Mouse (Mus musculus) heart, postnatal 0 days (tissue): Measurements from ENCODE around the gene Fam83d.

ENCODE experiments used
- CTCF ChIP-seq: IDR thresholded peaks from 2 replicates; pipeline ENCODE4 v1.5.1; 2016; ENCODE audit warnings: antibody characterized with exemption, control low read depth, low read depth
- EP300 ChIP-seq: IDR thresholded peaks from 2 replicates; pipeline ENCODE4 v1.6.1; 2016; ENCODE audit warnings: antibody characterized with exemption, low read depth

- TF ChIP-seq CTCF: no peak
- TF ChIP-seq EP300: no peak
Observed at GRCm38 (mm10) chr2:158749366-158749765, 18.5 kb upstream of the Fam83d start.
